Mouse (Mus musculus) embryo, embryonic 10.5 days (tissue): ENCODE data around the gene Sost.
"Not testable (repeated sequence)": the region's sequence is repeated elsewhere in the genome, so short reads cannot be mapped to it uniquely, and the experiment has no call there.

Experiments used
- DNase-seq: peaks from one replicate; pipeline ENCODE4 v3.0.0-alpha.2; 2015; ENCODE audit warnings: low spot score

Gene Sost

GRCm38 (mm10) chr11:101966965-101967614 lies at the start of gene Sost:
Gene Sost (minus strand): TSS chr11:101967015.
- DNase-seq: no peak

GRCm38 (mm10) chr11:102016136-102016535 lies 49.3 kb upstream of the Sost start:
- no peak for DNase-seq

DNA sequence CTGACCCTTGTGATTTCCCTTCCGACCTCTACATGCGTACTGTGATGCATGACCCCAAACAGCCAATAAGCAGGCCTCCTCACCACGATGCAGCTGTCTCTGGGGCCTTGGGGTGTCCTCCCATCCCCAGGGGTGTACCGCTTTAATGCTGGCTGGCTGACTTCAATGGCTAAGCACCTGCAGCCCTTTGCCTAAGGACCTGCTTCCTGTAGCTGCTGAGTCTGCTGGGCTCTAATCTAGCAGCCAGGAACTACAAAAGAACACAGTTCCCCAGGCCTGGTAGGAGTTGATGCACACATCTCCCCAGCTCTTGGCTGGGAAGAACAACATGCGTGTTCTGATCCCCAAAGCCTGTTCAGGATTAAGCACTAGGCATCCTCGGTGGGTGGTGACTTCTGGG lies 48.7 kb upstream of the Sost start:
- no peak for DNase-seq

DNA sequence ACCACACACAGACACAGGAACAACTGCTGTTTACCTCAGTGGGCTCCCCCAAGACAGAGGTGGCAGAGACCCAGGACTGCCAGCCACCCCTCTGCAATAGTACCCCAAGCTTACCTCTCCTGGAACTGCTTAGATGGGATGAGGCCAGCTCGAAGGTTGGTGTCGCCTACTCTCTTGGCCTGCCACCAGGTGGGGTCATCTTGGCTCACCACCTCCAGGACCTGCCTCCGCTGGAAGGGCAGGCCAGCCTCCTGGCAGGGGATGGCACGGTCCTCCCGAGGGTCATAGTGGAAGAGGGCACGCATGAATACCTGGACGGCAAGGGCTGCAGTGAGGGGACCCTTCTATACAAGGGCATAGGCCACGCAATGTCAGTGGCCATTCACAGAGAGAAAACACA lies 46.4 kb upstream of the Sost start:
- DNase-seq: no peak

GRCm38 (mm10) chr11:102011510-102011909 lies 44.7 kb upstream of the Sost start:
- no peak for DNase-seq

- DNase-seq: peak; percentile 28
Observed at GRCm38 (mm10) chr11:102010140-102010539, 43.3 kb upstream of the Sost start.

- DNase-seq: no peak
Observed at GRCm38 (mm10) chr11:102008954-102009637, 42.3 kb upstream of the Sost start.

- DNase-seq: no peak
Observed at GRCm38 (mm10) chr11:102008372-102008771, 41.6 kb upstream of the Sost start.

DNA sequence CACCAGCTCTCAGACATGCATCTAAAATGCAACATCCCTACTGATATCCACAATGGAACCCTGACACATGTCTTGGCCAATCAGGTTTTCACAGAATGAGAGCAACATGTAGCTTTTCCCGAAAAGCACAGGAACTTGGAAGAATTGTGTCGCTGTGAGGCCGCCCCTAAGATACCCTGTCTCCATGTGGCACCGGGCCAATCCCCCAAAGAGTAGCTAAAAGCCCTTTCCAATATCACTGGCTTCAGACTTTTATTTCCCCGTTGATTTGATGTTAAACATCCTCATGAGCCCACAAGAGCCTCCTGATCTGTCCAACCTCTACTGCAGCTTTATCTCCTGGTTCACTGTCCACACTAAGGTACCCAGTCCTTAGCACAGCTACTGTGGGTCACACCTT lies 39.9 kb upstream of the Sost start:
- DNase-seq: no peak

DNA sequence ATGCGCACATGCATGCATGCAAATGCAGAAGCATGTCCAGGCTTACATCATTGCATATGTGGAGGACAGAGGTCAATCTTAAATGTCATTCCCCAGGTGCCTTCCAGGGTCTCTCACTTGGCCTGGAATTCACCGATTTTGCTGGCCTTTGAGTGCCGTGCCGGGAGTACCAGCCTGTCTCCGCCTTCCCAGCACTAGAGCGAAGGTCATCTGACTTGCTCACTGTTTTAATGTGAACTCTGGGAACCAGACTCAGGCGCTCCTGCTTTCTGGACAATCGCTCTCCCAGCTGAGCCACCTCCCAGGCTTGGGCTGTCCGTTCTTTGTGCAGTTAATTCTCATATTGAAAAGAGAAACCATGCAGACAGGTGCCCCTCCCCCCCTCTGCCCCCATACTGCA lies 39.5 kb upstream of the Sost start:
- no peak for DNase-seq

DNA sequence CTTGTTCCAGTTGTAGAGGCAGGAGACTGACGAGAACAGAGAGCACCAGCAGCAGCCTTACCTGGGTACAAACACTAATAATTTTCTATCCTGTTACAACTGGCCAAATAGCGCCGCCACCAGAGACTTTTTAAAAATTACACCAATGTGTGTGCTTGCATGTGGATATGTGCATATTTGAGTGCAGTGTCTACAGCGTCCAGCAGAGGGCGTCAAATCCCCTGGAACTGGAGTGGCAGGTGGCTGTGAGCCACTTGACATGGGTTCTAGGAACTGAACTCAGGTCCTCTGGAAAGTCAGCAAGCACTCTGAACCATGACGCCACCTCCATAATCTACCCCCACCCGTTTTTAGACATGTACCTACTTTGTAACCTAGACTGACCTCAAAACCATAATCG lies 37.4 kb upstream of the Sost start:
- no peak for DNase-seq

- DNase-seq: peak; percentile 42
Observed at GRCm38 (mm10) chr11:101999466-101999865, 32.7 kb upstream of the Sost start.

DNA sequence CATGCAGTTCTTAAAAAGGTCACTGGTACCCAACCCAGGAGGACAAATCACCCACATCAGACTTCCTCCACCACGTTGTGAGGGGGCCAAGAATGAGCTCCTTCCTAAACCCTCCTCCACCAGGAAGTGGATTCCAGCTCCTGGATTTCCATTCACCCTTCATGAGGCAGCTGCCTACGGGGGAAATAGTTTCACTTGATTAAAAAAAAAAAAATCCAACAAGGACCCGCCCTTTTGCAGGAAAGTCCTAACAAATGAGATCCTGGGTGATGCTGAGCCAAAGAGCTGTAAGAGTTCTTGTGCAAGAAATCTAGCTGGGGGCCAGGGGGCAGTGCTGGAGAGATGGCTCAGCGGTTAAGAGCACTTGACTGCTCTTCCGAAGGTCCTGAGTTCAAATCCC lies 31.4 kb upstream of the Sost start:
- no peak for DNase-seq

DNA sequence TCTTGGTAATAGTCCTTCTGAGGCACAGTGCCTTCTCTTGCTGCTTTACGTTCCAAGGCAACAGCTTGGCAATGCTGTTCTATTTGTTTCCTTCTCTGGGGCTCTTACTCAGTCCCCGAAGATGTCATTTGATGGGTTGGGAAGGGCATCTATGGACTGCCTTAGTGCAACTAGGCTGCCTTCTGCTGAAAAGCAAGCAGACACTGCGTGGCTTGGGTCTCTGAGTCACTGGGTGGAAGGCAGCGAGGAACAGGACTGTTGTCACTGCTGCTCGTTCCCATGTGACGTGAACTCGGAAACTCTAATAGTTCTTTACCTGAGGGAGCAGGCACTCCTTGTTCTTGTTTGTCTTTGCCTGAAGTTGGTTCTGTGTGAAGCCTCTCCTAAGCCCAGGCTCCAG lies 29.1 kb upstream of the Sost start:
- DNase-seq: no peak

DNA sequence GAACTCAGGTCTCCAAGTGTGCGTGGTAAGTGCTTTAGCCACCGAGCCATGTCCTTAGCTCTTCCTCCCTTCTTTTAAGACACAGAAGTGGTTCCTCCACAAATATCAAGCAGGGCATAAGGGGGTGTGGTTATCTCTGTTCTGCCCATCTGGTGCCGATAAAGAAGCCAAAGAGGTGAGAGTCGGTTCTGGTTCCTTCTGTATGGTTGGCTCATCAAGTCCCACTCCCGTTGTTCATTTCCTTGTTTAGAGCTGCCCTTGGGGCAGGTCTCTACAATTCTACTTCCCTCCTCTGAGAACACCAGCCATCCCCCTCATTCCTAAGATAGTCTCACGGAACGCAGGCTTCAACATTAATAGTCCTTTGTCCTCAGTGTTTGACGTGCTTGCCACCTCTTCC lies 27.3 kb upstream of the Sost start:
- DNase-seq: no peak

DNA sequence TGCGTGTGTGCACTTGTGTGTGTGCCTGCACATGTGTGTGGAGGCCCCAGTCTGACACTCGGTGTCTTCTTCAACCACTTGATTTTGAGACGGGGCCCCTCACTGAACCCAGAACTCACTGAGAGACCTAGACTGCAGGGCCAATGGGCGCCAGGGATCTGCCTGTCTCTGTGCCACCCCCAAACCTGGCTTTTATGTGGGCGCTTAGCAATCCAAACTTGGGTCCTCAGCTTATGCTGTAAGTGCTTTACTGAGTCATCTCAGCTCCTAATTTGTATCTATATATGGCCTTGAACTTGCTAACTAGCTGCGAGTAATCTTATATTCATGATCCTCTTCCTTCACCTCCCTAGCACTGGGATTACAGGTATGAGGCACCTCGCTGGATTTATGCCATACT lies 25.6 kb upstream of the Sost start:
- no peak for DNase-seq

- DNase-seq: no peak
Observed at GRCm38 (mm10) chr11:101991813-101992212, 25.0 kb upstream of the Sost start.

GRCm38 (mm10) chr11:101990244-101990643 lies 23.4 kb upstream of the Sost start:
- DNase-seq: no peak

DNA sequence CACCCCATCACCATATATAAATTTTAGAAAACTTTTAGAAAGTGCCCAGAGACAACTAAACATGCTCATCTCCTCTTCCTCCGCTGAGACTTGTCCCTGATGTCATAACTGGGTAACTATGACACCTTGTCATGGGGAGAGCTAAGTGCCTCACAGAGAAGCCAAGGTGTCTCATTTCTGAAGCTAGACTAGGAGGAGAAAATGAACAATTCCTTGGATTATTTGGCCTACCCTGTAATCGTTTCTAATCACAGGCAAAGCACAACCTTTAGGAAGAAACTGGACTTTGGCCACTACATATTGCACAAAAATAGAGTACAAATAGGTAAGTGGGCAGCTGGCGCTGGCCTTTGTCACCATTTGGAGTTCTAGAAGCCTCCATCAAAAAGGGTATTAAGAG lies 20.1 kb upstream of the Sost start, which contains the start of gene Dusp3:
Gene Dusp3, minus strand, starts transcription at position 101 of the 400 bp plus-strand sequence.
- no peak for DNase-seq

GRCm38 (mm10) chr11:101985990-101986389 lies 19.2 kb upstream of the Sost start:
- DNase-seq: peak; percentile 94

- DNase-seq: not testable (repeated sequence)
Observed at GRCm38 (mm10) chr11:101985450-101985849, 18.6 kb upstream of the Sost start.

DNA sequence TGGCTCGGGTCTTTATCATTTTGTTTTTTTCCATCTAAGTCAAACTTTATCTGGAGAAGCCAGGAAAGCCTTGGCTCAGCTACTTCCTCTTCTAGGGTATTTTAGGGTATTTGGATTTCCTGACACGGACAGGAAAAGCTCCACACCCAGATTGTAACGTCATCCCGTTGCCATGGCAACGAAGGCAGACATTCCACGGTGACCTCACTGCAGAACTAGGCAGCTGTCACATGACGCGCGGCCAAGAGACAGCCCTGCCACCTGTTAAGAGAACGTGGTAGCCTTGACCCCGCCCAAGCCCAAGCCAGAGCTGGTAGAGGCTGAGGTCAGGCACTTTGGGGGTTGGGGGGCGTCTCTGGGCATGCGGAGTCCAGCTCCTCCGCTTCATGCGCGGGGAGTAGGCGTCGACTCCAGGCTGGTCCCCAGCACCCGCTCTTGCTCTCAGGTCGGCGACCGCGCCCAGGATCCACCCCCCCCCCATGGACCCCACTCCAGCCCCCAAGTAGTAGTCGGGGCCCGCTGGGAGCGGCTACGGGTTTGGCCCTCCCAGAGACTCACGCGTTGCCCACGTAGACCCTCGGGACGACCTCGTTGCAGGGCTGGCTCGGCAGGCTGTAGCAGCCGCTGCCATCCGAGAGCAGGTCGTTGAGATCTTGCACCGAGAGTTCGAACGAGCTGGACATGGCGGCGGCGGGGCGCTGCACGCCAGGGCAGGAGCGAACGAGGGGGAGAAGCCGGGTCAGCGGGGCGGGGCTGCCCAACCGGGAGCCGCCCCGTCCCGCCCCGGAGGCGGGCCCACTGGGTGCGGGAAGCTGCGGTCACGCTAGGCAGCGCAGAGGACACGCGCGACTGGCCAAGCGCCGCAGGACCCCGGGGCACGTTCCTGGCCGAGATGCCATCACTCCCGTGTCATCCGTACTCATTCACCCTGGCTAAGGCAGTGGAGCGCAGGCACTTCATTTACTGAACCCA lies 17.5 kb upstream of the Sost start, which contains the start of gene Cfap97d1:
Gene Cfap97d1, plus strand, starts transcription at position 226 of the 972 bp plus-strand sequence.
- peak; percentile 96 for DNase-seq
